Mouse (Mus musculus) small intestine, adult 2 months (tissue): Measurements from ENCODE around the gene Unc50. TPM values are rescaled to one million over a fixed set of nuclear protein-coding genes. Genes with fewer than 3 reads are reported as not detected.

ENCODE experiments used
- H3K27ac ChIP-seq: fragments of 200-500 bp; 2 replicates; pipeline ENCODE4 v1.5.1; 2012; ENCODE audit warnings: low read depth, low read length, control low read depth, inconsistent platforms; ENCODE audit not compliant: insufficient read depth
- H3K27me3 ChIP-seq: fragments of 200-500 bp; 2 replicates; pipeline ENCODE4 v1.6.1; 2012; ENCODE audit warnings: mild to moderate bottlenecking, moderate library complexity, low read length, inconsistent platforms; ENCODE audit not compliant: control insufficient read depth, insufficient read depth
- H3K36me3 ChIP-seq: fragments of 200-500 bp; 2 replicates; pipeline ENCODE4 v1.6.1; 2012; ENCODE audit warnings: mild to moderate bottlenecking, low read length, control low read depth, inconsistent platforms; ENCODE audit not compliant: control insufficient read depth, insufficient read depth
- H3K4me1 ChIP-seq: fragments of 200-500 bp; 2 replicates; pipeline ENCODE4 v1.6.1; 2012; ENCODE audit warnings: low read length, inconsistent platforms, mixed read lengths; ENCODE audit not compliant: control insufficient read depth, insufficient read depth, insufficient read length
- H3K4me3 ChIP-seq: fragments of 200-500 bp; 2 replicates; pipeline ENCODE4 v1.5.1; 2012; ENCODE audit warnings: low read depth, mild to moderate bottlenecking, control low read depth, inconsistent platforms, low read length, moderate library complexity
- CTCF ChIP-seq: fragments of 200-500 bp; IDR thresholded peaks from 2 replicates; pipeline ENCODE4 v1.5.1; 2012; ENCODE audit warnings: low read depth, mild to moderate bottlenecking, control low read depth, inconsistent platforms, low read length, moderate library complexity, mixed read lengths; ENCODE audit not compliant: insufficient replicate concordance, insufficient read length; ENCODE audit errors: extremely low read depth
- POLR2A ChIP-seq: fragments of 200-500 bp; IDR thresholded peaks from 2 replicates; pipeline ENCODE4 v1.6.1; 2012; ENCODE audit warnings: low read depth, mild to moderate bottlenecking, control low read depth, inconsistent platforms, low read length, moderate library complexity
- WGBS: fragments of 180-500 bp; shearing (Covaris S2); methylation state at CpG from one replicate; pipeline ENCODE4 v1.1.7; 2018; 5-methylcytosine and 5-hydroxymethylcytosine counted together
- polyA plus RNA-seq: library from polyadenylated mRNA; depleted of rRNA; stranded (reverse); fragments of >200 nt; gene quantifications from 2 replicates; pipeline ENCODE4 v1.2.3, GENCODE M21; 2012

Gene Unc50
- polyA plus RNA-seq, 1 experiment: 36.6 TPM

DNA sequence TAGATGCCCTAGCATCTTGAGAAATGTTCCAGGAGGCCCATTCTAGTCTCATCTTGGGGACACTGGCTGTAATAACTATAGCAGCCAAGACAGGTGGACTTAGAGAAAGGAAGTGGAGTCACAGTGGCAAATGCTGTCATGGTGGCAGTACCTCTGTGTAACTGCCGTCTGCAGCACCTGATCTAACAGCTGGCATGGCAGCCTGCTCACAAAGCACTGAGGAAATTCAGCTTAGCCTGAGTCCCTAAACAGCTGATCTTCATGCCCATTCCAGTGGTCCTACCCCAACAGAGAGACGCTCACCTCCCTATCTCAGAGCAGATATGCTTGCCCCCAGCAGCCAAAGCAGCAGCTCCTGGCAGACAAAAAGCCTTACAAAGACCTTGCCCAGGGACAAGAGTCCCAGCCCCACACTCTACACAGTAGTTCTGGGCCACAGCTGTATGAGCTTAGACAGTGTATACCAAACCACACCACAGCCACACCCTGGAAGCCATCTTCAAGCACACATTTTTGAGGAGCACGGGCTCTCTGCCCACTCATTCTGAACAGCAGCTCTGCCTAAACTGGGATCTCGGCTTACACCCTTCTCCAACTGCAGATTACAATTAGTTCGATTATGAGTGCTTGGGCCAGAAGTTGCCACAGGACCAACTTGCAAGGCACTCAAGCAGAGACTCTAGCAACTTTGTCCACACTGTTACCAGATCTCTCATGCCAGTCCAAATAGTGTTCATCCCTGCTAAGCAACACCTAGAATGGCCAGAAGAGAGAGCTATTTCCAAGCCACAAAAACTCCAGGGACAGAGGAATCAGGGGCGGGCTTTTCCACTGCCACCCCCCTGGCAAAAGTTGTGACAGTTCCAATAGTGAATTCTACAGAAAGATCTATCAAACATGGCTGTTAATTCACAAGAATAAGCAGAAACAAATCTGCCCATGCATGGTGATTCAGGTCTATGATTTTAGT lies 41.5 kb downstream of the Unc50 start:
- H3K27me3 ChIP-seq: no peaks in the 10 kb centered on the region
- 82% methylated on average over 6 of the region's 6 CpGs for WGBS
- H3K27ac ChIP-seq: no peak overlapping the region

DNA sequence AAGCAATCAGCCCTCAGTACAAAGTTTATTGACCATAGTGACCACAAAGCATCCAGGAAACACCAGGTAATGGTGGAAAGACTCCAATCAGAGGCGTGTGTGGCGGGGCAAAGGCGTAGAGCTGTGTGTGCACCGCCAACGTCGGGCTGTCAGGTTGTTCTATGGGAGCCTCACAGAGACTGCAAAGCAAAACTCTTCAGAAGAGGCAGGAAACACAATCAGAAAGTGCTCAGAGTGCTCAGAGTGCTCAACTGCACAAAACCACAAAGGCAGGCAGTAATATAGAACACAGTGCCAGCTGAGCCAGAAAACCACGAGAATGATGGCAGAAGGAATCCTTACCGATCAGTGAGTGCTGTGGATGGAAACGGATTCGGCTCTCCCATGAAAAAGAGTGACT lies 43.3 kb downstream of the Unc50 start:
- Histone ChIP-seq H3K27me3 (no peaks in the 10 kb centered on the region), H3K27ac (peak overlapping the region; percentile 89), H3K36me3 (peaks cover 47% of the 10 kb centered on the region), H3K4me3 (no peak overlapping the region), H3K4me1 (peaks cover 5% of the 10 kb centered on the region)
- TF ChIP-seq POLR2A: no peak
- no peak for TF ChIP-seq CTCF
- WGBS: 69% methylated on average over 10 of the region's 10 CpGs

More for the DNA sequence above, 41.5 kb downstream of the Unc50 start:
- Histone ChIP-seq H3K36me3 (peaks cover 44% of the 10 kb centered on the region), H3K4me1 (peaks cover 5% of the 10 kb centered on the region), H3K4me3 (no peak overlapping the region)
- peak; percentile 19; the same call in 1 of the 2 replicates for TF ChIP-seq CTCF
- no peak for TF ChIP-seq POLR2A

DNA sequence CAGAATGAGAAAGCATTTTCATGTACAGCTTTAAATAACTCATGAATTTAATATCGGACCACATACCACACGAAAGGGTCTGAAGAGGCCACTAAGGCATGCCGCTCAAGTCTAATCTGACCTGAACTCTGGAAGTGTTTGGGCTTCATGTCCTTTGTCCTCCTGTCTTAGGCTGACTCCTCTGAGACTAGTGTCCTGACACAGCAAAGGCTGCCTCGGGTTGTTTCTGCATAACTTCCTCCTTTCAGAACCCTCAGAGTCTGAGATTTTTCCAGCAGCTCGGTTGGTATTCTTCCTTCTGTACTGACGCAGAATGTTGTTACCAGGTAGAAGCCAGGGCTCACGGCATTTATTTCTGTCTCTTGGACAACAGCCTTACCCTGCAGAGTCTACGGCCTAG lies 44.1 kb downstream of the Unc50 start:
- peaks cover 5% of the 10 kb centered on the region for H3K4me1 ChIP-seq
- TF ChIP-seq CTCF (no peak), POLR2A (no peak)
- 69% methylated on average over 8 of the region's 8 CpGs for WGBS
- no peak overlapping the region for H3K4me3 ChIP-seq
- H3K36me3 ChIP-seq: peaks cover 43% of the 10 kb centered on the region
- no peaks in the 10 kb centered on the region for H3K27me3 ChIP-seq
- H3K27ac ChIP-seq: peak overlapping the region; percentile 89

DNA sequence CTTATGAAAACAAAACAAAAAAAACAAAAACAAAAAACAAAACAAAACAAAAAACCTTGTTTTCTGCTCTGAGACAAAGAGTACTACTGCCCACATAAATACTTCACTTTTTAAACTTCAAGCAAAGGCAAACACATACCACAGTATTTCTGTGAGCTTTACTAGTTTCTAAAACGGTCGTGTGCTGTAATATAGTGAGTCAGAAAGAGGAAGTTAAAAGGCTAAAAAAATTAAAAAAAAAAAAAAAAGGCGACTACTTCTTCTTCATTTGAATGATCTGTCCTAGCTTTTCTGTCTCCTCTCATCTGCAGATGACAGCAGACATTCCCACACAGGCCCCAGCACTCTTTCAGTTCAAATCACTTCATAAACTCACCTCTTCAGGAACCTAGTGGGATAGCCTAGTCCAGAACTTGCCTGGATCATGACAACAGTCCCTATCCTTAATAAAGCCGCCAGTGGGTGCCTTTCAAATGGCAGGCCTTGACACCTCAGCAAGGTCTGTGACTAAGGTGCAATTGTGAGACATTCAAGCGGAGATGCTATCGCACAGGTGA lies 44.8 kb downstream of the Unc50 start:
- Histone ChIP-seq H3K36me3 (peaks cover 42% of the 10 kb centered on the region), H3K4me1 (peaks cover 5% of the 10 kb centered on the region), H3K4me3 (no peak overlapping the region), H3K27me3 (no peaks in the 10 kb centered on the region), H3K27ac (peak overlapping the region; percentile 89)
- no peak for TF ChIP-seq POLR2A
- no peak for TF ChIP-seq CTCF
- 82% methylated on average over 6 of the region's 6 CpGs for WGBS

DNA sequence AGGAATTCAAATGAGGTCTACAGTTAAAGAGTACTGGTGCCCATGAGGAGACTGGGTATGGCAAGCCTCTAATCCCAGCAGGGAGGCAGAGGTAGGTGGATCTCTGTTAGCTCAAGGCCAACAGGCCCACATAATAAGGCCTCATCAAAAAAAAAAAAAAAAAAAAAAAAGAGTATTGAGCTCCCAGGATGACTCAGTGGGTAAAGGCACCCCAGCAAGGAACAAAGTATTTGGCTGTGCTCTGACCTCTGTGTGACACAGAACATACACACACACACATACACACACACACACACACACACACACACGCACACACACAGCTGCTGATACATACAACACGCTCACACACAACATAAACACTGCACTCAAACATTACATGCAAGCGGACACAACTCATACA lies 45.4 kb downstream of the Unc50 start:
- H3K4me1 ChIP-seq: peaks cover 5% of the 10 kb centered on the region
- no peak overlapping the region for H3K4me3 ChIP-seq
- no peaks in the 10 kb centered on the region for H3K27me3 ChIP-seq
- peaks cover 41% of the 10 kb centered on the region for H3K36me3 ChIP-seq
- H3K27ac ChIP-seq: peak overlapping the region; percentile 24
- 92% methylated on average over 3 of the region's 3 CpGs for WGBS
- TF ChIP-seq CTCF (no peak), POLR2A (no peak)

DNA sequence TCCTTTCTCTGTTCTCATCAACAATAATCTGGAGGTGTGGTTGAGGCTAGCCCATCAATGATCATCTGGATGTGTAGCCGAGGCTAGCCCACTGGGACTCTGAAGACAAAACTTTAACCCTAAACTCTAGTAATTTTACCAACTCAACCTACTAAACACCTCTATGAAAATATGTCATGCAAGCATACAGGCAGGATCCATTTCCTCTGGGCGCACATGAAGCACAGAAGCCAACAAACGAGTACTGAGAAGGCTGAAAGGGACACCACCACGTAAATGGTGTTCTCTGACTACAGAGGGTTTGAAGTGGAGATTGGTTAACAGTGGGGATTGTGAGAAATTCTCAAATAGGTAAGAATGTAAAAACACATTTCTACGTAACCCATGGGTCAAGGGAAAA lies 47.3 kb downstream of the Unc50 start:
- TF ChIP-seq POLR2A (no peak), CTCF (no peak)
- peaks cover 7% of the 10 kb centered on the region for H3K4me1 ChIP-seq
- WGBS: 90% methylated on average over 5 of the region's 5 CpGs
- H3K27me3 ChIP-seq: no peaks in the 10 kb centered on the region
- H3K27ac ChIP-seq: no peak overlapping the region
- no peak overlapping the region for H3K4me3 ChIP-seq
- H3K36me3 ChIP-seq: peaks cover 47% of the 10 kb centered on the region

DNA sequence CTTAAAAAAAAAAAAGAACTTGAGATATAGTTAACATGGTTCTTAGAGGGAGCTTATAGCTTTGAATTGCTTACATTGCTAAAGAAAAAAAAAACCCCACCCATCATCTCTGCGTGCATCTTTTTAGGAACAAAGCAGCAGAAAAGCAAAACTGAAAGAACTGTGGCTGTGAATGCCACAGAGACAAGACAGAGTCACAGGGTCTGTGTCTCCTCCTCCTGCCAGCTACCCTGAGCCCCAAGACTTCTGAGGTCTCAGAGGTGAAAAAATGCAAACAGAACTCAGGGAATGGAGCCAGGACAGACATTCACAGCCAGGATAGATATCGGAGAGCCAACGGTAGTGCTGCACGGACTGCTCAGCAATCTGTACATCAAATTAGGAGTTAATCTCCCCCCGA lies 48.0 kb downstream of the Unc50 start:
- Histone ChIP-seq H3K36me3 (peaks cover 49% of the 10 kb centered on the region), H3K4me1 (peaks cover 7% of the 10 kb centered on the region), H3K27me3 (no peaks in the 10 kb centered on the region), H3K27ac (peak overlapping the region; percentile 67), H3K4me3 (peak overlapping the region; percentile 23; the same call in 1 of the 2 replicates)
- no peak for TF ChIP-seq CTCF
- no peak for TF ChIP-seq POLR2A
- 56% methylated on average over 5 of the region's 5 CpGs for WGBS
